In genomic region chr7:19560491-19561260, GRCm38 (mm10) we compare ENCODE assay signal across 8 mouse cellular contexts. TPM values are rescaled to one million over a fixed set of nuclear protein-coding genes. Genes with fewer than 3 reads are reported as not detected.
DNase-seq lines count a peak whose midpoint lies in the region; ATAC-seq and TF ChIP-seq lines count a peak whose summit lies in the region.

No protein-coding gene starts in this region.

- CTCF ChIA-PET in Patski (lab: Charles Lee) = interaction anchor here (1.2 to 1.7 kb wide), 3 partner anchors 12 to 29 kb away, joined by 3 to 5 read pairs (median 5); no protein-coding TSS in a partner anchor

- POLR2A ChIA-PET in Patski (lab: Charles Lee) = interaction anchor here (1.9 to 2.6 kb wide), 2 partner anchors 12 to 21 kb away, joined by 4 to 10 read pairs; no protein-coding TSS in a partner anchor

- in situ Hi-C loops in Patski (cut with MboI; ENCODE audit: low pct_unique_long_range_greater_than_20kb) = no loop called here

- H3K27me3 ChIP-seq in heart, adult 2 months (ENCODE audit: control insufficient read depth, insufficient read depth, low read length) = no peaks in the 10 kb centered on the region
- no peaks in the 10 kb centered on the region for H3K27me3 ChIP-seq in Patski
- H3K27me3 ChIP-seq in heart, postnatal 0 days (ENCODE audit: control insufficient read depth, insufficient read depth, low read length) = no peaks in the 10 kb centered on the region
- H3K27me3 ChIP-seq in stomach, embryonic 15.5 days (replicated peaks) = no peaks in the 10 kb centered on the region

- no peak for TF ChIP-seq POLR2A in heart, adult 2 months (IDR thresholded peaks at IDR 0.05; ENCODE audit: insufficient read depth, low read depth, low read length)

- 1% methylated on average over 11 of the region's 11 CpGs for WGBS in heart, adult 2 months
- WGBS in heart, postnatal 0 days = 13% methylated on average over 11 of the region's 11 CpGs
- WGBS in stomach, embryonic 15.5 days = 23% methylated on average over 11 of the region's 11 CpGs

- ATAC-seq in Patski = peak; percentile 35
- ATAC-seq in heart, postnatal 0 days (ENCODE audit: insufficient read depth, low read depth) = no peak
- ATAC-seq in stomach, embryonic 15.5 days (ENCODE audit: insufficient read depth, low FRiP score, low read depth) = no peak

- peak overlapping the region; percentile 78 for H3K9ac ChIP-seq in heart, adult 2 months (ENCODE audit: low read depth, low read length)
- peak overlapping the region; percentile 94 for H3K9ac ChIP-seq in heart, postnatal 0 days (replicated peaks; ENCODE audit: low read depth, low read length)
- H3K9ac ChIP-seq in stomach, embryonic 15.5 days = peak overlapping the region; percentile 89; the same call in 1 of the 2 replicates

- H3K36me3 ChIP-seq in heart, adult 2 months (ENCODE audit: control insufficient read depth, insufficient read depth, low read length) = no peaks in the 10 kb centered on the region; the same call in none of the 2 replicates
- H3K36me3 ChIP-seq in heart, postnatal 0 days (replicated peaks; ENCODE audit: control insufficient read depth, insufficient read depth, low read length) = peaks cover 16% of the 10 kb centered on the region
- H3K36me3 ChIP-seq in stomach, embryonic 15.5 days = peaks cover 16% of the 10 kb centered on the region

- peaks cover 11% of the 10 kb centered on the region for H3K79me2 ChIP-seq in heart, adult 2 months (replicated peaks; ENCODE audit: control insufficient read depth, insufficient read depth, low read length)

- H3K4me3 ChIP-seq in heart, adult 2 months = peak overlapping the region; percentile 96
- H3K4me3 ChIP-seq in heart, postnatal 0 days (ENCODE audit: low read depth, low read length) = peak overlapping the region; percentile 63
- H3K4me3 ChIP-seq in stomach, embryonic 15.5 days (replicated peaks) = peak overlapping the region; percentile 81

- no peak for TF ChIP-seq CTCF in heart, adult 2 months (IDR thresholded peaks at IDR 0.05)
- no peak for TF ChIP-seq CTCF in Patski (IDR thresholded peaks at IDR 0.05)
- no peak for TF ChIP-seq CTCF in heart, postnatal 0 days (IDR thresholded peaks at IDR 0.05; ENCODE audit: low read depth)

- TF ChIP-seq EP300 in heart, adult 2 months (IDR thresholded peaks at IDR 0.05; ENCODE audit: insufficient read depth, low read depth, low read length) = no peak
- no peak for TF ChIP-seq EP300 in heart, postnatal 0 days (IDR thresholded peaks at IDR 0.05; ENCODE audit: low read depth)

- intact Hi-C loops in heart, adult 2 months (cut with DNase I) = loop anchor here (5.0 kb wide), 1 partner anchor 103 kb away; the partner anchor contains the start of gene Mark4
- intact Hi-C loops in heart, postnatal 25 days (cut with DNase I) = loop anchor here (5.0 kb wide), 1 partner anchor 53 kb away; the partner anchor contains the start of genes Bloc1s3 and Trappc6a

- peak overlapping the region; percentile 99 for H3K27ac ChIP-seq in heart, adult 2 months
- peak overlapping the region; percentile 93 for H3K27ac ChIP-seq in heart, postnatal 0 days (ENCODE audit: low read depth)
- peak overlapping the region; percentile 91; the same call in 1 of the 2 replicates for H3K27ac ChIP-seq in stomach, embryonic 15.5 days

- H3K4me2 ChIP-seq in heart, postnatal 0 days (ENCODE audit: low read depth, low read length) = peak overlapping the region; percentile 71
- peak overlapping the region; percentile 82 for H3K4me2 ChIP-seq in stomach, embryonic 15.5 days

- DNase-seq in heart, adult 2 months = peak in 1 of 2 experiments; percentile 23
- no peak for DNase-seq in heart, postnatal 25 days (ENCODE audit: low spot score)
- DNase-seq in Patski (ENCODE audit: low read depth, low spot score) = no peak
- DNase-seq in heart, postnatal 0 days (ENCODE audit: low spot score) = no peak
- peak; percentile 46 for DNase-seq in liver
- DNase-seq in layer of hippocampus, postnatal 14 days (ENCODE audit: low spot score in 2 of 2) = no peak
- no peak for DNase-seq in right cerebral cortex, adult 18-20 months

- H3K4me1 ChIP-seq in heart, adult 2 months (ENCODE audit: control insufficient read depth, insufficient read depth, low read length) = peaks cover 38% of the 10 kb centered on the region
- H3K4me1 ChIP-seq in heart, postnatal 0 days (ENCODE audit: control insufficient read depth, insufficient read depth) = peaks cover 37% of the 10 kb centered on the region; the same call in 1 of the 2 replicates
- H3K4me1 ChIP-seq in stomach, embryonic 15.5 days = peaks cover 35% of the 10 kb centered on the region

- no peaks in the 10 kb centered on the region for H3K9me3 ChIP-seq in heart, postnatal 0 days (replicated peaks; ENCODE audit: control insufficient read depth, low read length)
- no peaks in the 10 kb centered on the region for H3K9me3 ChIP-seq in stomach, embryonic 15.5 days

RNA-seq across cellular contexts. Expression of gene Ppp1r37, which starts 2.2 kb away (rescaled TPM):
- 10 to 100 TPM; 58.0 to 69.5 TPM for total RNA-seq in heart, adult 2 months (2021)
- 56.0 and 66.4 TPM in 2 replicates for polyA plus RNA-seq in heart, adult 2 months (2012; rRNA removed)
- total RNA-seq in heart, postnatal 25 days (2021) = 10 to 100 TPM; 48.0 to 52.3 TPM
- polyA plus RNA-seq in Patski (2021) = 65.5 TPM
- total RNA-seq in heart, postnatal 0 days (2014; rRNA removed; ENCODE audit: low replicate concordance) = 40.6 and 53.3 TPM in 2 replicates
- polyA plus RNA-seq in heart, postnatal 0 days (2015; fragmentation: Nextera tagmentation; extraction: Ambion mirVana) = 11.4 and 12.6 TPM in 2 replicates
- 25.3 and 28.2 TPM in 2 replicates for polyA plus RNA-seq in stomach, embryonic 15.5 days (2015; fragmentation: Nextera tagmentation; extraction: Ambion mirVana)
- 10 to 100 TPM; 88.3 to 91.7 TPM for total RNA-seq in layer of hippocampus, postnatal 14 days (2021)

RNA-seq across cellular contexts. Expression of gene Zfp296, which starts 16.4 kb away (rescaled TPM):
- total RNA-seq in heart, adult 2 months (2021) = under 1 TPM; 0.42 to 0.43 TPM
- polyA plus RNA-seq in heart, adult 2 months (2012; rRNA removed) = 0.82 and 1.0 TPM in 2 replicates
- total RNA-seq in heart, postnatal 25 days (2021) = under 1 TPM; 0.28 to 0.49 TPM
- polyA plus RNA-seq in Patski (2021) = 0.23 TPM
- 0.12 and 3.6 TPM in 2 replicates for total RNA-seq in heart, postnatal 0 days (2014; rRNA removed; ENCODE audit: low replicate concordance)
- 0.12 and 0.15 TPM in 2 replicates for polyA plus RNA-seq in heart, postnatal 0 days (2015; fragmentation: Nextera tagmentation; extraction: Ambion mirVana)
- polyA plus RNA-seq in stomach, embryonic 15.5 days (2015; fragmentation: Nextera tagmentation; extraction: Ambion mirVana) = 1.7 and 2.6 TPM in 2 replicates
- total RNA-seq in layer of hippocampus, postnatal 14 days (2021) = under 1 TPM in 1 of 2 experiments, not detected in 1; 0.53 TPM

RNA-seq across cellular contexts. Expression of gene Gemin7, which starts 16.7 kb away (rescaled TPM):
- total RNA-seq in heart, adult 2 months (2021) = 10 to 100 TPM; 48.5 to 48.6 TPM
- polyA plus RNA-seq in heart, adult 2 months (2012; rRNA removed) = 75.2 and 87.3 TPM in 2 replicates
- 10 to 100 TPM; 44.6 to 45.6 TPM for total RNA-seq in heart, postnatal 25 days (2021)
- polyA plus RNA-seq in Patski (2021) = 89.6 TPM
- total RNA-seq in heart, postnatal 0 days (2014; rRNA removed; ENCODE audit: low replicate concordance) = 63.2 and 67.3 TPM in 2 replicates
- polyA plus RNA-seq in heart, postnatal 0 days (2015; fragmentation: Nextera tagmentation; extraction: Ambion mirVana) = 114 and 115 TPM in 2 replicates
- 143 and 157 TPM in 2 replicates for polyA plus RNA-seq in stomach, embryonic 15.5 days (2015; fragmentation: Nextera tagmentation; extraction: Ambion mirVana)
- 10 to 100 TPM; 39.8 to 43.3 TPM for total RNA-seq in layer of hippocampus, postnatal 14 days (2021)

RNA-seq across cellular contexts. Expression of gene Nkpd1, which starts 43.0 kb away (rescaled TPM):
- not detected for total RNA-seq in heart, adult 2 months (2021)
- polyA plus RNA-seq in heart, adult 2 months (2012; rRNA removed) = 0.06 TPM in 1 of 2 replicates, not detected in the other
- not detected for total RNA-seq in heart, postnatal 25 days (2021)
- polyA plus RNA-seq in Patski (2021) = 0.15 TPM
- total RNA-seq in heart, postnatal 0 days (2014; rRNA removed; ENCODE audit: low replicate concordance) = not detected in 2 replicates
- not detected in 2 replicates for polyA plus RNA-seq in heart, postnatal 0 days (2015; fragmentation: Nextera tagmentation; extraction: Ambion mirVana)
- 0.30 and 0.83 TPM in 2 replicates for polyA plus RNA-seq in stomach, embryonic 15.5 days (2015; fragmentation: Nextera tagmentation; extraction: Ambion mirVana)
- total RNA-seq in layer of hippocampus, postnatal 14 days (2021) = under 1 TPM; 0.48 to 0.69 TPM

RNA-seq across cellular contexts. Expression of gene Clasrp, which starts 43.6 kb away (rescaled TPM):
- 10 to 100 TPM; 13.9 to 14.0 TPM for total RNA-seq in heart, adult 2 months (2021)
- 26.1 and 32.0 TPM in 2 replicates for polyA plus RNA-seq in heart, adult 2 months (2012; rRNA removed)
- 10 to 100 TPM; 14.5 to 20.5 TPM for total RNA-seq in heart, postnatal 25 days (2021)
- 50.7 TPM for polyA plus RNA-seq in Patski (2021)
- total RNA-seq in heart, postnatal 0 days (2014; rRNA removed; ENCODE audit: low replicate concordance) = 18.9 and 75.2 TPM in 2 replicates
- polyA plus RNA-seq in heart, postnatal 0 days (2015; fragmentation: Nextera tagmentation; extraction: Ambion mirVana) = 13.4 and 17.5 TPM in 2 replicates
- 44.8 and 48.3 TPM in 2 replicates for polyA plus RNA-seq in stomach, embryonic 15.5 days (2015; fragmentation: Nextera tagmentation; extraction: Ambion mirVana)
- 10 to 100 TPM; 85.8 to 95.0 TPM for total RNA-seq in layer of hippocampus, postnatal 14 days (2021)
